Mouse (Mus musculus): ENCODE results near the gene Pcyt2.

DNA sequence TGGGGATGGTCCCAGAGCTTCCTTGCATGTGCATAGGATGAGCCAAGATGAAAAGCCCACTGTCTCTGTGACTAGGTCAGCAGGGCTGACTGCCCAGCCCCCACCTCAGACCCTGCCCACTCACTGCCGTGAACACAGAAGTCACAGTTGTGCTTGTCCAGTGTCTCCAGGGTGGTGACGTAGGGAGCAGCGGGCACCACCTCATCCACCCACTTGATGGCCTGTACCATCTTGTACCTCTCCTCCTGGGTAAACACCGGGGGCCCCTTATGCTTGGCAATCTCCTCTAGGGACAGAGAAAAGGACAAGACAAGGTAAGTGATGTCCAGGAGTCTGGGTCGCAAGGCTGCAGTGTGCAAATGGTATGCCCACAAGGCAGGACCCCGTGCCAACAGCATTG lies 2.6 kb downstream of the Pcyt2 start:
- TF ChIP-seq CTCF (conservative IDR thresholded peaks at IDR 0.05; ENCODE audit: insufficient read depth, insufficient read length, low read depth, low read length) (no peak), POLR2A (IDR thresholded peaks at IDR 0.05; ENCODE audit: low read depth, low read length) (no peak)
